Mouse (Mus musculus) liver, embryonic 15.5 days (tissue): ENCODE measurements at regions not wholly inside any gene's neighbourhood (a gene's known extent, or its start where the extent isn't known, plus 50 kb on each side); places are given as distances from the start of the nearest gene placed in this dataset.

Experiments used
- ATAC-seq: fragments of 200-750 bp; cut with Nextera tagmentation; 2 replicates; pipeline ENCODE4 v1.8.0; 2017; ENCODE audit warnings: moderate number of reproducible peaks, mild to moderate bottlenecking, moderate library complexity; ENCODE audit not compliant: insufficient read depth
- H3K27ac ChIP-seq: fragments of 300-500 bp; sonication (generic); replicated peaks from 2 replicates; pipeline ENCODE4 v1.5.1; 2015; ENCODE audit warnings: mild to moderate bottlenecking, inconsistent platforms
- H3K27me3 ChIP-seq: fragments of 300-500 bp; sonication (generic); 2 replicates; pipeline ENCODE4 v1.6.1; 2015; ENCODE audit warnings: mild to moderate bottlenecking, inconsistent platforms
- H3K36me3 ChIP-seq: fragments of 300-500 bp; sonication (generic); replicated peaks from 2 replicates; pipeline ENCODE4 v1.6.1; 2015; ENCODE audit warnings: moderate library complexity, mild to moderate bottlenecking, inconsistent platforms
- H3K4me1 ChIP-seq: fragments of 300-500 bp; sonication (generic); replicated peaks from 2 replicates; pipeline ENCODE4 v1.6.1; 2015; ENCODE audit warnings: inconsistent platforms
- H3K4me2 ChIP-seq: fragments of 300-500 bp; sonication (generic); 2 replicates; pipeline ENCODE4 v1.6.1; 2015; ENCODE audit warnings: moderate library complexity, mild to moderate bottlenecking, inconsistent platforms
- H3K4me3 ChIP-seq: fragments of 300-500 bp; sonication (generic); replicated peaks from 2 replicates; pipeline ENCODE4 v1.5.1; 2015; ENCODE audit warnings: mild to moderate bottlenecking, inconsistent platforms
- H3K9ac ChIP-seq: fragments of 300-500 bp; sonication (generic); 2 replicates; pipeline ENCODE4 v1.6.1; 2015; ENCODE audit warnings: moderate library complexity, mild to moderate bottlenecking, inconsistent platforms
- H3K9me3 ChIP-seq: fragments of 300-500 bp; sonication (generic); replicated peaks from 2 replicates; pipeline ENCODE4 v1.6.1; 2016; ENCODE audit warnings: inconsistent platforms
- WGBS: fragments of 180-500 bp; shearing (Covaris S2); methylation state at CpG from one replicate; pipeline ENCODE4 v1.1.7; 2015; ENCODE audit warnings: mixed read lengths; ENCODE audit not compliant: insufficient replicate concordance; 5-methylcytosine and 5-hydroxymethylcytosine counted together

GRCm38 (mm10) chr13:83716711-83717171 is 212.9 kb downstream of the Mef2c start:
- WGBS, result 2% methylated on average over 8 of the region's 8 CpGs
- H3K27ac ChIP-seq, result no peak overlapping the region
- H3K9me3 ChIP-seq, result no peaks in the 10 kb centered on the region
- no peak overlapping the region for H3K4me2 ChIP-seq
- ATAC-seq, result no peak
- H3K4me1 ChIP-seq, result 0 out of 2 replicates have a peak, but pooled peaks cover 4% of the 10 kb centered on the region
- no peak overlapping the region for H3K4me3 ChIP-seq
- H3K9ac ChIP-seq, result no peak overlapping the region
- no peaks in the 10 kb centered on the region for H3K36me3 ChIP-seq
- peaks cover 100% of the 10 kb centered on the region for H3K27me3 ChIP-seq

- Histone ChIP-seq H3K4me3 (no peak overlapping the region), H3K36me3 (no peaks in the 10 kb centered on the region), H3K27me3 (peaks cover 100% of the 10 kb centered on the region), H3K4me1 (0 out of 2 replicates have a peak, but pooled peaks cover 4% of the 10 kb centered on the region), H3K9ac (no peak overlapping the region), H3K4me2 (no peak overlapping the region), H3K27ac (no peak overlapping the region), H3K9me3 (no peaks in the 10 kb centered on the region)
- ATAC-seq, result no peak
- 7% methylated on average over 4 of the region's 4 CpGs for WGBS
Measured at GRCm38 (mm10) chr13:83717686-83718210, 213.9 kb downstream of the Mef2c start.

- WGBS, result 3% methylated on average over 10 of the region's 10 CpGs
- H3K4me1 ChIP-seq, result 0 out of 2 replicates have a peak, but pooled peaks cover 4% of the 10 kb centered on the region
- H3K9ac ChIP-seq, result no peak overlapping the region
- H3K27ac ChIP-seq, result no peak overlapping the region
- no peaks in the 10 kb centered on the region for H3K36me3 ChIP-seq
- H3K4me3 ChIP-seq, result no peak overlapping the region
- no peaks in the 10 kb centered on the region for H3K9me3 ChIP-seq
- H3K4me2 ChIP-seq, result no peak overlapping the region
- H3K27me3 ChIP-seq, result peaks cover 100% of the 10 kb centered on the region
- ATAC-seq, result no peak
Measured at GRCm38 (mm10) chr13:83718431-83719410, 214.9 kb downstream of the Mef2c start.

- H3K27me3 ChIP-seq, result peaks cover 99% of the 10 kb centered on the region
- H3K4me2 ChIP-seq, result no peak overlapping the region
- no peak overlapping the region for H3K27ac ChIP-seq
- 0 out of 2 replicates have a peak, but pooled peaks cover 4% of the 10 kb centered on the region for H3K4me1 ChIP-seq
- H3K36me3 ChIP-seq, result no peaks in the 10 kb centered on the region
- no peak for ATAC-seq
- no peak overlapping the region for H3K4me3 ChIP-seq
- no peaks in the 10 kb centered on the region for H3K9me3 ChIP-seq
- 5% methylated on average over 24 of the region's 24 CpGs for WGBS
- no peak overlapping the region for H3K9ac ChIP-seq
Measured at GRCm38 (mm10) chr13:83719635-83720291, 215.9 kb downstream of the Mef2c start.

GRCm38 (mm10) chr13:83720352-83720751 is 216.5 kb downstream of the Mef2c start:
- no peak overlapping the region for H3K4me3 ChIP-seq
- H3K27me3 ChIP-seq, result peaks cover 99% of the 10 kb centered on the region
- H3K9ac ChIP-seq, result no peak overlapping the region
- no peaks in the 10 kb centered on the region for H3K9me3 ChIP-seq
- ATAC-seq, result no peak
- WGBS, result 2% methylated on average over 12 of the region's 12 CpGs
- H3K27ac ChIP-seq, result no peak overlapping the region
- H3K4me1 ChIP-seq, result 0 out of 2 replicates have a peak, but pooled peaks cover under 1% of the 10 kb centered on the region
- H3K4me2 ChIP-seq, result no peak overlapping the region
- H3K36me3 ChIP-seq, result no peaks in the 10 kb centered on the region

GRCm38 (mm10) chr13:83720883-83721371 is 217.1 kb downstream of the Mef2c start:
- no peak overlapping the region for H3K4me2 ChIP-seq
- H3K36me3 ChIP-seq, result no peaks in the 10 kb centered on the region
- no peak for ATAC-seq
- no peak overlapping the region for H3K4me3 ChIP-seq
- H3K27ac ChIP-seq, result no peak overlapping the region
- peaks cover 99% of the 10 kb centered on the region for H3K27me3 ChIP-seq
- WGBS, result 1% methylated on average over 30 of the region's 30 CpGs
- no peaks in the 10 kb centered on the region for H3K4me1 ChIP-seq
- no peak overlapping the region for H3K9ac ChIP-seq
- no peaks in the 10 kb centered on the region for H3K9me3 ChIP-seq

GRCm38 (mm10) chr13:83721563-83721962 is 217.7 kb downstream of the Mef2c start:
- Histone ChIP-seq H3K4me3 (no peak overlapping the region), H3K4me1 (no peaks in the 10 kb centered on the region), H3K27me3 (peaks cover 99% of the 10 kb centered on the region), H3K36me3 (no peaks in the 10 kb centered on the region), H3K27ac (no peak overlapping the region), H3K9ac (no peak overlapping the region), H3K4me2 (no peak overlapping the region), H3K9me3 (no peaks in the 10 kb centered on the region)
- ATAC-seq, result no peak
- 1% methylated on average over 14 of the region's 14 CpGs for WGBS

GRCm38 (mm10) chr13:83722241-83722640 is 218.4 kb downstream of the Mef2c start:
- WGBS, result 6% methylated on average over 7 of the region's 7 CpGs
- peaks cover 99% of the 10 kb centered on the region for H3K27me3 ChIP-seq
- ATAC-seq, result no peak
- no peaks in the 10 kb centered on the region for H3K36me3 ChIP-seq
- H3K4me2 ChIP-seq, result no peak overlapping the region
- H3K27ac ChIP-seq, result no peak overlapping the region
- H3K9me3 ChIP-seq, result no peaks in the 10 kb centered on the region
- no peak overlapping the region for H3K9ac ChIP-seq
- H3K4me1 ChIP-seq, result no peaks in the 10 kb centered on the region
- H3K4me3 ChIP-seq, result no peak overlapping the region

GRCm38 (mm10) chr13:83722791-83723190 is 219.0 kb downstream of the Mef2c start:
- WGBS, result 12% methylated on average over 3 of the region's 3 CpGs
- Histone ChIP-seq H3K27ac (no peak overlapping the region), H3K4me1 (no peaks in the 10 kb centered on the region), H3K9me3 (no peaks in the 10 kb centered on the region), H3K27me3 (peaks cover 99% of the 10 kb centered on the region), H3K4me3 (no peak overlapping the region), H3K4me2 (no peak overlapping the region), H3K9ac (no peak overlapping the region), H3K36me3 (no peaks in the 10 kb centered on the region)
- no peak for ATAC-seq

GRCm38 (mm10) chr13:83723396-83723795 is 219.6 kb downstream of the Mef2c start:
- no peak for ATAC-seq
- H3K36me3 ChIP-seq, result no peaks in the 10 kb centered on the region
- H3K4me2 ChIP-seq, result no peak overlapping the region
- H3K9me3 ChIP-seq, result no peaks in the 10 kb centered on the region
- no peaks in the 10 kb centered on the region for H3K4me1 ChIP-seq
- WGBS, result 11% methylated on average over 2 of the region's 2 CpGs
- H3K27ac ChIP-seq, result no peak overlapping the region
- H3K27me3 ChIP-seq, result peaks cover 99% of the 10 kb centered on the region
- H3K9ac ChIP-seq, result no peak overlapping the region
- no peak overlapping the region for H3K4me3 ChIP-seq

GRCm38 (mm10) chr13:83724196-83724595 is 220.4 kb downstream of the Mef2c start:
- WGBS, result 13% methylated on average over 3 of the region's 3 CpGs
- no peak overlapping the region for H3K27ac ChIP-seq
- H3K9ac ChIP-seq, result no peak overlapping the region
- ATAC-seq, result no peak
- H3K4me2 ChIP-seq, result no peak overlapping the region
- peaks cover 99% of the 10 kb centered on the region for H3K27me3 ChIP-seq
- no peaks in the 10 kb centered on the region for H3K9me3 ChIP-seq
- H3K4me1 ChIP-seq, result no peaks in the 10 kb centered on the region
- no peaks in the 10 kb centered on the region for H3K36me3 ChIP-seq
- H3K4me3 ChIP-seq, result no peak overlapping the region
